Mouse (Mus musculus): ENCODE measurements around the gene Dzip1l. TPM values are rescaled to one million over a fixed set of nuclear protein-coding genes. Genes with fewer than 3 reads are reported as not detected.

Gene Dzip1l
- 5.1 TPM for polyA plus RNA-seq (2014; fragmentation: Illumina TruSeq; extraction: RNeasy Lipid Tissue Mini Kit (QIAGEN cat#74804); ENCODE audit: low read depth, low replicate concordance)

DNA sequence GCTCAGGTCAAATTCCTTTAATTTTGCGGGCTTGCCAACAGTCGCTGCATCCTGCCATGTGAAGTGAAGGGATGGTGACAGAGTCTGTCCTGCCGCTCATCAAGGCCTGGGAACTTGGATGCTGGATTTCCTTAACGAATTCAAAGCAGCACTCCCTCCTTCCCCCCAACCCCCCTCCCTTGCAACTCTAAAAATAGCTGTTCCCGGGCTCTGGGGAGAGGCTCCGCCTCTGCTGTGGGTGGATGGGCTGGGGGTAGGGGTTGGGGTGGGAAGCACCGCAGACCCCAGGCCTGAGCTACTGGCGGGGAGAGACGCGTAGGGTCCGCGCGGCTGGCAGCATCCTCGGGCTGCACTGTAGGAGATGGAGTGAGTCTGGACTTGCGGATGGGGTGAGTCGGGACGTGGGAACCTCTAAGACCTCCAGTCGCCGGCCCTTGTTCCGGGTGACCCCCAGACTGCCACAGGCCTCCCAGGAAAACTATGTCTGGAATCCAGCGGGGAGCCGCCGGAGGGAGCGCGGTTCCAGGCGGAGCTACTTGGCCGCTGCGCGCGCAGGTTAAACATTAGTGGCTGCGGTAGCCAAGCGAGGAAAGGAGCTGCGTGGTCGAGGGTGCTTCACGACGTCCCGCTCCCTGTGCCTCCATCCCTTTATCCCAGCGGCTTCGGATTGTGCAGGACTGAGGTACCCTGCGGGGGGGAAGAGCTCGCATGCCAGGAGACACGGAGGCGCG, at the start of gene Dzip1l:
Gene Dzip1l (plus strand): TSS at position 216 of the 731 bp plus-strand sequence.

DNA sequence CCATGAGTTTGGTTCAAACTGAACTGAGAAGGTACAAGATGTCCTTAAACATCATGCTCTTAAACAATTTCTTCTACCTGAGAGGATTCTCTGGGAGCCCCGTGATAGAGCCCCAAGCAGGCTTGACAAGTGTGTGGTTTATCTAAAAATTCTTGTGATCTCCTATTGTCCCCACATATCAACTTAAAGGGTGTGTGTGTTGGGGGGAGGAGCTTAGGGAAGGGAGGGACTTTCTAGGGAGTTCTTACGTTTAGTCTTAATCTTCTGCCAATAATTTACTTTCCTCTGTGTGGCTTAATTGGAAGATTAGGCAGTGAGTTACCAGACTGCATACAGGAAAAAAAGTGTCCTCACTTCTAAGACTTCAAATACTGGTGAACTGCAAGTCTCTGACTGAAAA, 17.1 kb upstream of the Dzip1l start, which contains the start of gene A4gnt:
Gene A4gnt (plus strand): TSS at position 301 of the 400 bp plus-strand sequence.

DNA sequence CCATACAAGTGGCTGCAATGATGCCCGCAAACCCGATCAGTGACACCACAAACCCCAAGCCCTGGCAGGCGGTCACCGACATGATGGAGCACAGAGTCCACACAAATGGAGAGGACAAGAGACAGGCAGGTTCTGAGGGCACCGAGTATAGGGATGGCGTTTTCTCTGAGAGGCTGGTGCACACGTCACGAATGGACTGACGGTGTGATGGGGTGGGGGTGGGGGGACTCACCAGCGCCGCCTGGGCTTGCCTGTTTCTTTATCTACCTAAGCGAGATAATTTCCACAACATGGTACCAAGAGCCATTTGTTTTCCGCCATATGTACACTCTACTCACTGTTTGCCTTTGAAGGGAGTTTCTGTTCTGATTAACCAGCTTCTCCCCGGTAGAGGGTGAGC, 87.8 kb downstream of the Dzip1l start, which contains the start of gene Cldn18:
Gene Cldn18 (minus strand): TSS at position 134 of the 400 bp plus-strand sequence.

Other genes with a start within 250 kb of the Dzip1l start
- gene Mras, start 192.1 kb upstream of the Dzip1l start, polyA plus RNA-seq (2014; fragmentation: Illumina TruSeq; extraction: RNeasy Lipid Tissue Mini Kit (QIAGEN cat#74804); ENCODE audit: low read depth, low replicate concordance) = 7.4 TPM
- not detected for gene Nme9, start 178.0 kb upstream of the Dzip1l start, polyA plus RNA-seq (2014; fragmentation: Illumina TruSeq; extraction: RNeasy Lipid Tissue Mini Kit (QIAGEN cat#74804); ENCODE audit: low read depth, low replicate concordance)
- 38.3 TPM for gene Armc8, start 60.6 kb upstream of the Dzip1l start, polyA plus RNA-seq (2014; fragmentation: Illumina TruSeq; extraction: RNeasy Lipid Tissue Mini Kit (QIAGEN cat#74804); ENCODE audit: low read depth, low replicate concordance)
- gene Dbr1, start 53.7 kb upstream of the Dzip1l start, polyA plus RNA-seq (2014; fragmentation: Illumina TruSeq; extraction: RNeasy Lipid Tissue Mini Kit (QIAGEN cat#74804); ENCODE audit: low read depth, low replicate concordance) = 12.5 TPM
- 13.5 TPM for gene A4gnt, start 17.0 kb upstream of the Dzip1l start, polyA plus RNA-seq (2014; fragmentation: Illumina TruSeq; extraction: RNeasy Lipid Tissue Mini Kit (QIAGEN cat#74804); ENCODE audit: low read depth, low replicate concordance)
- 0.32 TPM for gene Cldn18, start 87.8 kb downstream of the Dzip1l start, polyA plus RNA-seq (2014; fragmentation: Illumina TruSeq; extraction: RNeasy Lipid Tissue Mini Kit (QIAGEN cat#74804); ENCODE audit: low read depth, low replicate concordance)
- not detected for gene Sox14, start 246.7 kb downstream of the Dzip1l start, polyA plus RNA-seq (2014; fragmentation: Illumina TruSeq; extraction: RNeasy Lipid Tissue Mini Kit (QIAGEN cat#74804); ENCODE audit: low read depth, low replicate concordance)

Data from kidney, adult 10 weeks (tissue).